Mouse (Mus musculus): ENCODE measurements around the gene Spink2. TPM values are rescaled to one million over a fixed set of nuclear protein-coding genes. Genes with fewer than 3 reads are reported as not detected.

The Spink2 gene
- polyA plus RNA-seq, 1 experiment = not detected

- H3K4me1 ChIP-seq (ENCODE audit: control insufficient read depth, insufficient read depth, insufficient read length, low read length) = peaks cover 3% of the 10 kb centered on the region; the same call in 1 of the 2 replicates
- WGBS = 53% methylated on average over 7 of the region's 7 CpGs
- no peaks in the 10 kb centered on the region for H3K36me3 ChIP-seq (ENCODE audit: control insufficient read depth, insufficient read depth, low read length)
- no peak overlapping the region for H3K27ac ChIP-seq (ENCODE audit: insufficient read depth, low read depth, low read length)
- no peak overlapping the region for H3K4me3 ChIP-seq (ENCODE audit: low read depth, low read length)
- no peaks in the 10 kb centered on the region; the same call in 1 of the 2 replicates for H3K27me3 ChIP-seq (ENCODE audit: control insufficient read depth, insufficient read depth, low read length)
- no peak for TF ChIP-seq CTCF (IDR thresholded peaks at IDR 0.05; ENCODE audit: extremely low read depth, insufficient read length, insufficient replicate concordance, low read depth, low read length)
- TF ChIP-seq POLR2A (IDR thresholded peaks at IDR 0.05; ENCODE audit: low read depth, low read length) = no peak
Measured at GRCm38 (mm10) chr5:77163597-77163996, 47.7 kb downstream of the Spink2 start.

DNA sequence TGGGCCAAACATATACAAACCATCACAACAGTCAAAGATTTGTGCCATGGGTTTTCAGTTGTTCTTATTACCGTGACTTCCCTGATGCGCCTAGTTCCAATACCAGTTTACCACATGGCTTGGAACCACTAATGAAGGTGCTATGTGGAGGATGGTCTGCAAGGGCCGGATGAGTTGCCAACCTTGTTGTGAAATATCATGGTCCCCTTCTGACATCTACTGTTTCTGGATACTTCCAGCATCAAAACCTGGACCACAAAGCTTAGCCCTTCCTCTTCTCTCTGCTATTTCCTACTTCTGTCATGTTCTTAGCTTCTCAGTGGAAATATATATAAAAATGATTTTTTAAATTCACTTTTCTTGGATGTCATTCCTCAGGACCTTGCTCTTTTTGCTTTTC lies 48.7 kb downstream of the Spink2 start:
- H3K4me1 ChIP-seq (ENCODE audit: control insufficient read depth, insufficient read depth, insufficient read length, low read length) = peaks cover 3% of the 10 kb centered on the region; the same call in 1 of the 2 replicates
- H3K36me3 ChIP-seq (ENCODE audit: control insufficient read depth, insufficient read depth, low read length) = no peaks in the 10 kb centered on the region
- 96% methylated on average over 3 of the region's 3 CpGs for WGBS
- no peak overlapping the region for H3K27ac ChIP-seq (ENCODE audit: insufficient read depth, low read depth, low read length)
- no peak overlapping the region for H3K4me3 ChIP-seq (ENCODE audit: low read depth, low read length)
- TF ChIP-seq CTCF (IDR thresholded peaks at IDR 0.05; ENCODE audit: extremely low read depth, insufficient read length, insufficient replicate concordance, low read depth, low read length) (no peak), POLR2A (IDR thresholded peaks at IDR 0.05; ENCODE audit: low read depth, low read length) (no peak)
- no peaks in the 10 kb centered on the region for H3K27me3 ChIP-seq (ENCODE audit: control insufficient read depth, insufficient read depth, low read length)

GRCm38 (mm10) chr5:77157777-77158540 lies 53.3 kb downstream of the Spink2 start:
- WGBS = 81% methylated on average over 14 of the region's 14 CpGs
- Histone ChIP-seq H3K4me3 (ENCODE audit: low read depth, low read length) (no peak overlapping the region), H3K27ac (ENCODE audit: insufficient read depth, low read depth, low read length) (no peak overlapping the region), H3K36me3 (ENCODE audit: control insufficient read depth, insufficient read depth, low read length) (no peaks in the 10 kb centered on the region), H3K27me3 (ENCODE audit: control insufficient read depth, insufficient read depth, low read length) (no peaks in the 10 kb centered on the region), H3K4me1 (ENCODE audit: control insufficient read depth, insufficient read depth, insufficient read length, low read length) (no peaks in the 10 kb centered on the region)
- TF ChIP-seq POLR2A (IDR thresholded peaks at IDR 0.05; ENCODE audit: low read depth, low read length) = no peak
- TF ChIP-seq CTCF (IDR thresholded peaks at IDR 0.05; ENCODE audit: extremely low read depth, insufficient read length, insufficient replicate concordance, low read depth, low read length) = no peak

DNA sequence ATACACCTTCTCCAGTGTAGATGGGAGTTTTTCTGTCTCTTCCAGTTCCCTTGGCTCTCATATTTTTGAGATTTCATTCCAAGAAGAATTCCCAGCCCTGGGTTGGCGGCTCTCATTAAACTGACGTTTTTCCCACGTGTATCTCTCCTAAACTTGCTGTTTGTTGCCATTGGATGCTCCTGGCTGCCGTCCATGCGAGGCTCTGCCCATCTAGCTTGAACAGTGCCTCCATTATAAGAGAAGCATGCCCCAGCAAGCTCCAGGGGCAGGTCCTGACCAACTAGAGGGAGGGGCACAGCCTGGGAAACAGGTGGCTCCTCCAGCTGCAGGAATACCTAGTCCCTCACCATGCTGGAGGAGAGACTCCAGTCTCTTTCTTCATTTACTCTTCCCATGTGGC lies 54.3 kb downstream of the Spink2 start:
- H3K27ac ChIP-seq (ENCODE audit: insufficient read depth, low read depth, low read length) = no peak overlapping the region
- WGBS = 38% methylated on average over 5 of the region's 5 CpGs
- TF ChIP-seq CTCF (IDR thresholded peaks at IDR 0.05; ENCODE audit: extremely low read depth, insufficient read length, insufficient replicate concordance, low read depth, low read length) = no peak
- no peak for TF ChIP-seq POLR2A (IDR thresholded peaks at IDR 0.05; ENCODE audit: low read depth, low read length)
- H3K4me3 ChIP-seq (ENCODE audit: low read depth, low read length) = no peak overlapping the region
- H3K27me3 ChIP-seq (ENCODE audit: control insufficient read depth, insufficient read depth, low read length) = no peaks in the 10 kb centered on the region
- no peaks in the 10 kb centered on the region for H3K4me1 ChIP-seq (ENCODE audit: control insufficient read depth, insufficient read depth, insufficient read length, low read length)
- H3K36me3 ChIP-seq (ENCODE audit: control insufficient read depth, insufficient read depth, low read length) = no peaks in the 10 kb centered on the region

- Histone ChIP-seq H3K27me3 (ENCODE audit: control insufficient read depth, insufficient read depth, low read length) (no peaks in the 10 kb centered on the region), H3K27ac (ENCODE audit: insufficient read depth, low read depth, low read length) (no peak overlapping the region), H3K4me1 (ENCODE audit: control insufficient read depth, insufficient read depth, insufficient read length, low read length) (no peaks in the 10 kb centered on the region), H3K36me3 (ENCODE audit: control insufficient read depth, insufficient read depth, low read length) (no peaks in the 10 kb centered on the region), H3K4me3 (ENCODE audit: low read depth, low read length) (no peak overlapping the region)
- WGBS = 95% methylated on average over 12 of the region's 12 CpGs
- TF ChIP-seq CTCF (IDR thresholded peaks at IDR 0.05; ENCODE audit: extremely low read depth, insufficient read length, insufficient replicate concordance, low read depth, low read length) (no peak), POLR2A (IDR thresholded peaks at IDR 0.05; ENCODE audit: low read depth, low read length) (no peak)
Measured at GRCm38 (mm10) chr5:77155526-77155925, 55.7 kb downstream of the Spink2 start.

Other genes starting within 250 kb of the Spink2 start
- 3.9 and 5.8 TPM in 2 replicates for gene Srp72, start 236.8 kb downstream of the Spink2 start, polyA plus RNA-seq (2012; rRNA removed)
- not detected in 2 replicates for gene Arl9, start 207.4 kb downstream of the Spink2 start, polyA plus RNA-seq (2012; rRNA removed)
- gene Thegl, start 195.4 kb downstream of the Spink2 start, polyA plus RNA-seq (2012; rRNA removed) = 0.13 and 0.89 TPM in 2 replicates
- gene Hopx, start 96.3 kb downstream of the Spink2 start, polyA plus RNA-seq (2012; rRNA removed) = 72.0 and 80.7 TPM in 2 replicates
- 1.3 and 2.5 TPM in 2 replicates for gene Rest, start 54.0 kb upstream of the Spink2 start, polyA plus RNA-seq (2012; rRNA removed)
- gene Noa1, start 98.6 kb upstream of the Spink2 start, polyA plus RNA-seq (2012; rRNA removed) = 9.6 and 10.9 TPM in 2 replicates
- gene Polr2b, start 98.7 kb upstream of the Spink2 start, polyA plus RNA-seq (2012; rRNA removed) = 1.5 and 7.6 TPM in 2 replicates
- 664 and 1,449 TPM in 2 replicates for gene Igfbp7, start 196.6 kb upstream of the Spink2 start, polyA plus RNA-seq (2012; rRNA removed)